Mouse (Mus musculus): ENCODE measurements around the gene Egln1. TPM values are rescaled to one million over a fixed set of nuclear protein-coding genes. Genes with fewer than 3 reads are reported as not detected.
A peak's percentile ranks its signal among the peaks of the same experiment; 100 is the strongest.

Egln1 gene
- polyA plus RNA-seq, 1 experiment from 2014 or later: 21.7 TPM

DNA sequence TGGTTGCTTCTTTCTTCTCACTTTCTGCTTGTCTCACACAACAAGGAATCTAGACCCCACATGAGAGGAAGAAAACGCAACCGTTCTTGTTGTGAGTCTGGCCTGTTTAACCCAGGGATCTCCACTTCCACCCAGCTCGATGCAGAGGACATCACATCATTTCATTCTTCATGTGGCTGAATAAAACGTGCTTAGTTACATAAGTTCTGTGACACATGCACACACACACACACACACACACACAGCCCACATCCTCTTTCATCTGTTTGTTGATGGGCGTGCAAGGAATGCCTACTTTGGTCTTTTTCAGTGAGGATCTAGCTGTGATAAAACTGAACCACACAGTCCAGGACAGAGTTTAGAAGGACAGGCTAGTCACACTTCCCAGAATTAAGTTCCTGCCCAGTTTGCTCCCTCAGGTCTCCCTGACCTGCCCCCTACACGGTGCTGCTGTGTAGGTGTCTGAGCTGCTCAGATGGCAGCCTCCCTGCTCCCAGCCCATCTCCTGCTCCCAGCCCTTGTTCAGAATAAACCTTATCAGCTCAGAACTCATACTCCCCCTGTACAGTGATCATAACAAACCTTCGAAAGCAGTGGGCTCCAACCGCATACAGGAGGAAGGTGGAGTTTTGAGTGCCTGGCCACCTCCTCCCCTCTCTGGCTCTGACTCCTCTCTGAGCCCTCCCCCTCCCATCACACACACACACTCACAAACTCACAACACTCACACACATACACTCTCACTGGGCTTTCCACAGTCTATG lies 10.5 kb upstream of the Egln1 start:
- no peak overlapping the region for H3K27ac ChIP-seq
- H3K79me2 ChIP-seq (ENCODE audit: inconsistent target): no peaks in the 10 kb centered on the region
- no peaks in the 10 kb centered on the region for H3K36me3 ChIP-seq (ENCODE audit: inconsistent target)
- 20% methylated on average over 8 of the region's 8 CpGs for WGBS (ENCODE audit: missing documents)
- H3K4me3 ChIP-seq (ENCODE audit: inconsistent target): no peak overlapping the region

DNA sequence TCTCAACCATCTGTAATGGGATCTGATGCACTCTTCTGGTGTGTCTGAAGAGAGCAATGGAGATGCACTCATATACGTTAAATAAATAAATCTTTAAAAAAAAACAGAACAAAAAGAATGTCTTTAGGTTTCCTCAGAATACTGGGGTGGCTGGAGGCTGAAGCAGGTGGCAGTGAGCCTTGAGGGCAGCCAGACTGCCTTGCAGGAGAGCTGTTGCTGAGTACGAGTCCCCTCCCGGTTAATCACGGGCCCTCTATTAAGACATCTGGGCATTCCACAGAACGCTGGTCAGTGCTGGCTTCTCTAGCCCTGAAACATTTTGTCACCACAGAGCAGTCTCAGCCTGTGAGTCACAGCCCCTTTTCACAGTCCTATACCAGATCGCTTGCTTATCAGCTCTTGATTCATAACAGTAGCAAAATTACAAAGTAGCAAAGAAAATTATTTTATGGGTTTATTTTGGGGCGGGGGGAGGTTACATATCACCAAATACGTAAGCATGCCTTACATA lies 5.5 kb upstream of the Egln1 start:
- H3K4me3 ChIP-seq (ENCODE audit: inconsistent target): no peak overlapping the region
- H3K79me2 ChIP-seq (ENCODE audit: inconsistent target): no peaks in the 10 kb centered on the region
- WGBS (ENCODE audit: missing documents): 90% methylated on average over 7 of the region's 8 CpGs

DNA sequence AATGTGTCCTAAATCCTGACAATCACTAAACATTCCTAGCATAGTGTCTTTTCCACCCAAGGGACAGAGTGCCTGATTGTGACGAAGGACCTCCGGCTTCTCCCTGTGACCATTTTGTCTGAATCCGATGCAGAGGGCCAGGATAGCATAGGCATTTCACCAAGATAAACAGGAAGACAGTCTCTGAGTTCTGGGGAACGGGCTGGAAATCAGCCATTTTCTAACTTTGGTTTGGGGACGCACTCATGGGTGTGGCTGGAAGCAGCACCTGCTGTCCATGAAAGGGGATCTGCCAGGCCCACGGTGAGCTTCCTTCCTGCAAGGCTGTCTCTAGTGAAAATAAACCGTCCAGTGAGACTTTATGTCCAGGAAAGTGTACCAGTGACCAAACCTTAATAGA lies 4.1 kb upstream of the Egln1 start:
- Histone ChIP-seq H3K36me3 (ENCODE audit: inconsistent target) (no peaks in the 10 kb centered on the region), H3K27ac (no peak overlapping the region)
- WGBS (ENCODE audit: missing documents): 85% methylated on average over 7 of the region's 7 CpGs

More for the DNA sequence above, 5.5 kb upstream of the Egln1 start:
- Histone ChIP-seq H3K36me3 (ENCODE audit: inconsistent target) (no peaks in the 10 kb centered on the region), H3K27ac (no peak overlapping the region)

DNA sequence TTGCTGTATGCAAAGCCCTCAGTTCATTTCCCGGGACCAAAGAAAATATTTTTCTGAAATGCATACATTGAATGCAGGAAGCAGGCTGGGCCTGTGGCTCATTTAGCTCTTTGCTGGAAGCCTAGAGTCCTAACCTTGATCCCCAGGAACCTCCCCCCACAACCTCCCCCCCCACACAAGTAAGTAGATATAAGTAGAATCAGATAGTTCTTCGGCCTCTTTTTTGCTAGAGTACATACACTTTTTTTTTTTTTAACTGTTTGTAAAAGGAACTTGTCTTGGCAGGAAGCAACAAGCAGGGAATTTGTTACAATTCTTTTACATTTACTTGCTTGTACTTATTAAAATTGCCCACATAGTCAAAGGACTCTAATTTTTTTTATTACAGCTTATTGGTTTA lies 1.7 kb upstream of the Egln1 start:
- no peaks in the 10 kb centered on the region for H3K36me3 ChIP-seq (ENCODE audit: inconsistent target)
- H3K4me3 ChIP-seq (ENCODE audit: inconsistent target): no peak overlapping the region
- H3K79me2 ChIP-seq (ENCODE audit: inconsistent target): peaks cover 24% of the 10 kb centered on the region
- no peak overlapping the region for H3K27ac ChIP-seq
- 82% methylated on average over 2 of the region's 2 CpGs for WGBS (ENCODE audit: missing documents)

More for the DNA sequence above, 4.1 kb upstream of the Egln1 start:
- peaks cover under 1% of the 10 kb centered on the region for H3K79me2 ChIP-seq (ENCODE audit: inconsistent target)
- no peak overlapping the region for H3K4me3 ChIP-seq (ENCODE audit: inconsistent target)

DNA sequence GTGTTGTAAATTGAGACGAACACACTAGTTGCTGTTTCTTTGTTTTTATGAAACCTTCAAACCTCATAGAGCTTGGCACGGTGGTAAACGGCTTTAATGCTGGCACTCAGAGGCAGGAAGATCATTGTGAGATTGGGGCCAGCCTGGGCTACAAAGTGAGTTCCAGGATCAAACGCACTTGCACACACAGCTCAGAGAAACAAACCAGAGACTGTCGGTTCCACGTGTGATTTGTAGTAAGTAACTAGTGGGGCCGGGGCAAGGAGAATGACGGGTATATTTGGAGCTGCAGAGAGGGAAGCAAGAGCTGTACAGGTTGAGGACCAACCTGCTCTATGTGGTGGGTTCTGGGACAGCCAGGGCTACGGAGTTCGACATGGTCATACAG lies 939 bp upstream of the Egln1 start:
- H3K4me3 ChIP-seq (ENCODE audit: inconsistent target): peak overlapping the region; percentile 56
- H3K36me3 ChIP-seq (ENCODE audit: inconsistent target): no peaks in the 10 kb centered on the region
- 19% methylated on average over 10 of the region's 10 CpGs for WGBS (ENCODE audit: missing documents)
- H3K27ac ChIP-seq: peak overlapping the region; percentile 42; the same call in 1 of the 2 replicates
- peaks cover 32% of the 10 kb centered on the region for H3K79me2 ChIP-seq (ENCODE audit: inconsistent target)

DNA sequence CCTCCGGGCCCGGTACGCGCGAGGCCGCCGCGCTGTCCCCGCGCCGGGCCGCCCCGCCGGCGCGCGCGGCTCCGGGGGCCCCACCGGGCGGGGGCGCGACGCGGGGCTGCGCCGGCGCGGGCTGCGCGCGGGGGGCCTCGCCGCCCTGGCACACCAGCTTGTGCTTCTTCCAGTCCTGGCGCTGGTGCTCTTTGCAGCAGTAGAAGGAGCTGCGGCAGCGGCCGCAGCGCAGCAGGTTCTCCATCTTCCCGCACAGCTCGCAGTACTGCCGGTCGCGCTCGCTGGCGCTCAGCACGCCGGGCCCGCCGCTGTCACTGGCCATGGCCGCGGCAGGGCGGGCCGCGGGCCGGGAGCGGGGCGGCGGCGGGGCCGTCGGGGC lies 402 bp downstream of the Egln1 start:
- Histone ChIP-seq H3K36me3 (ENCODE audit: inconsistent target) (no peaks in the 10 kb centered on the region), H3K4me3 (ENCODE audit: inconsistent target) (no peak overlapping the region), H3K27ac (no peak overlapping the region), H3K79me2 (ENCODE audit: inconsistent target) (peaks cover 45% of the 10 kb centered on the region)
- under 1% methylated on average over 24 of the region's 62 CpGs for WGBS (ENCODE audit: missing documents)

DNA sequence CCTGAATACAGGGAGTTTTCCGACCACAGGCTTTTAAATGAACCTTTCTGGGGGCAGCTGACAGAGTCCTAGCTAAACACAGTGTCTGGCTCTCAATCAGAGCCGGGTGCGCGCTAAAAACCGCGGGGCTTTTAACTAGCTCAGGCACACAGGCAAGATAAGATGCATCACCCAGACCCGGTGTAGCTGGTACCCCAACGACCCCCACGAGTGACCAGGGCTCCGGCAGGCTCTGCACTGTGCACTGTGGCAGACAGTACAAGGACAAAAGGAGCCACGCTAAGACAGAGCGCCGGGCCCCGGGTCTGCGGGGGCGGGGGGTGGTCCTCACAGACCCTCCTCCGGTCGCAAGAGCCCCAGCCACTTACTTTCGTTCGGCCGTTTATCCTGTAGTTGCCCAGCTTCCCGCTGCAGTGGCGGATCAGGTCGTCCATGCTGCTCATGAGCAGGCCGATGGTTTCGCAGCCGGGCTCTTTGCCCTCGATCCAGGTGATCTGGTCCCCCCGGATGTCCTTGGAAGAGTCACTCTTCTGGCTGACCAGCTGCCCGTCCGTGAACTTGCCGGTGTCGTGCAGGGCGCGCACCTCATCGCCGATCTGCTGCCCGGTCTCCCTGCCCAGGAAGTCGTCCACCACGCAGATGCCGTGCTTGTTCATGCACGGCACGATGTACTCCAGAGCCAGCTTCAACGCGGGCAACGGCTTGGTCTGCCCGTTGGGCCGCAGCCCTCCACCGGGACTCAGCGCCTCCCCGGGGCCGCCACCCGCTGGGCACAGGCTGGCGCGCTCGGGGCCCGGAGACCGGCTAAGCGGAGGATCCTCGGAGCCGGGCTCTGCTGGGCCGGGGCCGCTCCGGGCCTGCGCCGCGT lies 1.0 kb downstream of the Egln1 start:
- under 1% methylated on average over 61 of the region's 67 CpGs for WGBS (ENCODE audit: missing documents)
- Histone ChIP-seq H3K36me3 (ENCODE audit: inconsistent target) (no peaks in the 10 kb centered on the region), H3K27ac (peak overlapping the region; percentile 24; the same call in 1 of the 2 replicates), H3K4me3 (ENCODE audit: inconsistent target) (peak overlapping the region; percentile 71), H3K79me2 (ENCODE audit: inconsistent target) (peaks cover 51% of the 10 kb centered on the region)

DNA sequence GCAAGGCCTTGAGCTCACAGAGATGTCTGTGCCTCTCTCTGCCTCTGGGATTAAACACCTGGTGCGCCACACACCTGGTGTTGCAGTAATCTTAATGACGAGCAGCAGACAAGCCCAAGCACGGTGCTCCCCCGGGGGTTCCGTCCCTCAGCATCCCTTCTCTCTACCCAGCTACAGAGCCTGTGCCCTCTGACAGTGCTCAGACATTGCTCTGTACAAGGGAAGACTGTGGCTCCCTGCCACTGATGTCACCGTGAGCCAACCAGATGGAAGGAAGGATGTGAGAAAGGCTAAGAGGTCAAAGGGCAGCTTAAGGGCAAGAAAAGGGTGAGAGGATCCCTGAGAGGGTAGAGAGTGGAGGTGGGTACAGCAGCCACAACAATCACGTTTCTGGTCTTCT lies 4.7 kb downstream of the Egln1 start:
- 95% methylated on average over 7 of the region's 7 CpGs for WGBS (ENCODE audit: missing documents)
- Histone ChIP-seq H3K4me3 (ENCODE audit: inconsistent target) (no peak overlapping the region), H3K27ac (no peak overlapping the region), H3K79me2 (ENCODE audit: inconsistent target) (peaks cover 88% of the 10 kb centered on the region), H3K36me3 (ENCODE audit: inconsistent target) (no peaks in the 10 kb centered on the region)

DNA sequence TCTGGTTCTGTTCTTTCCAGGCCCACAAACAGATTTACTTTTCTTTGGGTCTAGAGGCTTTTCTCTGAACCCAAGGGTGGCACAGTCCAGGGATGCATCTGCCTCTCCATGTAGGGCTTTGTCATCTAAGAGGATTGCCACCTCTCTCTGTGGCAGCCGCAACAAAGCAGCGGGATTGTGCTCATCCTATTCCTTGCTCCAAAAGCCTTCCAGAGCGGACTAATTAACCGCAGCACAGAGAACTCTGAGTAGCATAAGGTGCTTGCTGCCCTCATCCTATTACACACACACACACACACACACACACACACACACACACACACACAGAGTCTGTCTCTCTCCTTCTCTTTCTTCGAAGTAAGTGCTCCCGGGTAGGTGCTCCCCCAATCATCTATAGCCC lies 5.3 kb downstream of the Egln1 start:
- H3K79me2 ChIP-seq (ENCODE audit: inconsistent target): peaks cover 94% of the 10 kb centered on the region
- 80% methylated on average over 3 of the region's 6 CpGs for WGBS (ENCODE audit: missing documents)
- no peaks in the 10 kb centered on the region for H3K36me3 ChIP-seq (ENCODE audit: inconsistent target)

DNA sequence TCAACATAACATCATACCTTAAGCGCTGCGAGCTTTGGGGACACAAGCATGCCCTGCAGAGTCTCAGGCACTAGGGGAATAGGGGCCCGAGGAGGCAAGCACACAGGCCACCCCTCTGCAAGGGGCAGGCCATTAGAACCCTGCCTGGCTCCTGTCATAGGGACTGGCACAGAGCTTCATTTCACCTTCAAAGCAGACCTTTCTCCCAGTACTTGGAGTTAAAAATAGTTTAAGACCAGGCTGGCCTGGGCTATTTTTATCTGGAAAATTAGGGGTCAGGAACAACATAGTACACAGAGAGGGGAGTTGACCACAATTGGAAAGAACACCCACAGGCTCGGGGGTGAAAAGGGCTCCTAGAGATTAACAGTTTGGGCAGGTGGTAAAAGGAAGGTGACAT lies 11.8 kb downstream of the Egln1 start:
- peaks cover 99% of the 10 kb centered on the region for H3K79me2 ChIP-seq (ENCODE audit: inconsistent target)
- 98% methylated on average over 4 of the region's 4 CpGs for WGBS (ENCODE audit: missing documents)
- H3K36me3 ChIP-seq (ENCODE audit: inconsistent target): no peaks in the 10 kb centered on the region
- no peak overlapping the region for H3K4me3 ChIP-seq (ENCODE audit: inconsistent target)
- H3K27ac ChIP-seq: no peak overlapping the region

More for the DNA sequence above, 5.3 kb downstream of the Egln1 start:
- Histone ChIP-seq H3K27ac (no peak overlapping the region), H3K4me3 (ENCODE audit: inconsistent target) (no peak overlapping the region)

DNA sequence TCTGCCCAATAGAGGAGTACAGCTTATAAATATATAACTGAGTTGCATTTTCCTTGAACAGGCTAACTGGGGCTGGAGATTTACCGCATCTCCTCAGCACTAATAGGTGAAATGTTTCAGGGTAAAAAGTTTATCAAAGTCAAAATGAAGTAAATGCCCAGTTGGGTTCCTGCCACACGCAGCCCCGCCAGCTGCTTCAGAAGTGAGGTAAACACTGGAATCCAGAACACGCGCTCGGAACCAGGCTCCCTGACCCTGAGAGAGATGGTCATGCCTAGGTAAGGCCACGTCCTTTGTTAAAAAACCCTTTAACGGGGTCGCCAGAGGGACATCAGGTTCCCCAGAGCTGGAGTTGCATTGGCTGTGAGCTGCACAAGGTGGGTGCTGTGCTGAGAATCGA lies 12.4 kb downstream of the Egln1 start:
- 96% methylated on average over 10 of the region's 10 CpGs for WGBS (ENCODE audit: missing documents)
- Histone ChIP-seq H3K36me3 (ENCODE audit: inconsistent target) (no peaks in the 10 kb centered on the region), H3K4me3 (ENCODE audit: inconsistent target) (no peak overlapping the region)

DNA sequence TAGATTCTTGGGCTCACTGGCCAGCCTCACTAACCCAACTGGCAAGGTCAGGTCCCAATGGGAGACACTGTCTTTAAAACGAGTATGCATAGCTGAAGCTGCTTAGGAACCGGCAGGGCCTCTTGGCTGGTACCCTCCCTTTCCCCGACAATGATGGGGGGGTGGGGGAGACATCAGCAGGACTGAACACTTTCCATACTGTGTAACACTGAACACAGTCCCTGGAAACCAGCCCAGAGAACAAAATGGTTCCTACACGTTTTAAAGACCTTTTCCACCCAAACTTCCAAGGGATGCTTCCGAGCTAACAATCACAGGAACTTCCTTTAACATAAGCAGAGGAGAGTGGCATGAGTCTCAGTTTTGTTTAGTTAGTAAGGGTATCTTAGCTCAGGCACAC lies 14.0 kb downstream of the Egln1 start:
- no peak overlapping the region for H3K27ac ChIP-seq
- no peaks in the 10 kb centered on the region for H3K36me3 ChIP-seq (ENCODE audit: inconsistent target)
- H3K4me3 ChIP-seq (ENCODE audit: inconsistent target): no peak overlapping the region
- H3K79me2 ChIP-seq (ENCODE audit: inconsistent target): peaks cover 99% of the 10 kb centered on the region
- WGBS (ENCODE audit: missing documents): 97% methylated on average over 5 of the region's 5 CpGs

More for the DNA sequence above, 12.4 kb downstream of the Egln1 start:
- H3K27ac ChIP-seq: no peak overlapping the region
- peaks cover 99% of the 10 kb centered on the region for H3K79me2 ChIP-seq (ENCODE audit: inconsistent target)

DNA sequence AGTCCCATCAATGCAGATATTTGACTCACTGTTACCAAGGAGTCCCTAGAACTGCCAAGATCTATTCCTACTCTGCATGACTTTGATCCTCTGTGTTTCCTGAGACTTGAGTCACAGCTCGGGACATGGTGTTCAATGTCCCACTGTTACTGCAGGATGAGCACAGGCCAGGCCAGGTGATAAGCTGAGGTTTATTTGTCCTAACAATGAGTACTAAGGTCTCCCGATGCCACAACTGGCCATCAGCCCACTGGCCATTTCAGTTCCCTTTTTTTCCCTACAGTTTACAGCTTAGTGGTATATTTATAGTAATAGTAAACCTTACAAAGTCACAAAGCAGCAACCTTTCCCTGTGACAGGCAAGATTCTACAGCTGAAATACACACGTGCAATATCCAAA lies 16.7 kb downstream of the Egln1 start:
- no peak overlapping the region for H3K27ac ChIP-seq
- WGBS (ENCODE audit: missing documents): 26% methylated on average over 3 of the region's 3 CpGs
- no peak overlapping the region for H3K4me3 ChIP-seq (ENCODE audit: inconsistent target)
- peaks cover 100% of the 10 kb centered on the region for H3K79me2 ChIP-seq (ENCODE audit: inconsistent target)
- no peaks in the 10 kb centered on the region for H3K36me3 ChIP-seq (ENCODE audit: inconsistent target)

DNA sequence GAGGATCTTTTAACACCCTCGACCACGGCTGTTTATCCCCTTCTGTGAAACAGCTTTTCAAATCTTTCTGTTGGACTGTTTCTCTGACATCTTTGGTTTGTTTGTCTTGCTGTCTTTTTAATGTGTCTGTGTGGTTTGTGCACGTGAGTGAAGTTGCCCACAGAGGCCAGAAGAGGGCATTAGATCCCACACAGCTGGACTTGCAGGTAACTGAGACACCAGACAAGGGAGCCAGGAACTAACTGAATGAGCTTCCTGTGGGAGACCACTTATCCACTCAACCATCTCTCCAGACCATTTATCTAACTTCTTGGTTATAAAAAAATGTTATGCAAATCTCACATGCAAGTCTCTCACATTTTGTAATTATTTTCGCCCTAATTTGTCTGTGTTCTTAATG lies 18.5 kb downstream of the Egln1 start:
- Histone ChIP-seq H3K36me3 (ENCODE audit: inconsistent target) (no peaks in the 10 kb centered on the region), H3K4me3 (ENCODE audit: inconsistent target) (no peak overlapping the region), H3K27ac (no peak overlapping the region), H3K79me2 (ENCODE audit: inconsistent target) (peaks cover 94% of the 10 kb centered on the region)
- 97% methylated on average over 3 of the region's 4 CpGs for WGBS (ENCODE audit: missing documents)

DNA sequence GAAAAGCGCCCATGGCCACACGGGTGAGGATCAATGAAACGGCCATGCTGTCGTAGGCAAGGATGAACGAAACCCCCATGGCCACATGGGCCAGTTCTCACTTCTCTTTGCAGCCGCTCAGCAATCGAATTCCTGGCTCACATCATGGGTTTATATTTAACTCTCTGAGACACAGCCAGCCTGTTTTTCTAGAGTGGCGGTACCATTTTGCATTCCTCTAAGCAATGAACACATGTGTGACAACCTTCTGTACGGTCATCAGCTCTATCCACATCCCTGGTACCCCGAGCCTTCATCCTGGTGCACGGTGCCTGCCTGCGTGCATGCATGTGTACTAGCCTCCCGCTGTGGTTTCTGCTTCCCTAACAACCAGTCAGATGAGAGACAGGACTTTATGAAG lies 19.0 kb downstream of the Egln1 start:
- Histone ChIP-seq H3K36me3 (ENCODE audit: inconsistent target) (no peaks in the 10 kb centered on the region), H3K79me2 (ENCODE audit: inconsistent target) (peaks cover 94% of the 10 kb centered on the region), H3K4me3 (ENCODE audit: inconsistent target) (no peak overlapping the region), H3K27ac (no peak overlapping the region)
- 65% methylated on average over 13 of the region's 13 CpGs for WGBS (ENCODE audit: missing documents)
